Mouse (Mus musculus) gastrocnemius, adult 18-20 months (tissue): ENCODE measurements at regions not wholly inside any gene's neighbourhood (a gene's known extent, or its start where the extent isn't known, plus 50 kb on each side); places are given as distances from the start of the nearest gene placed in this dataset.

Source experiments
- DNase-seq: peaks from one replicate; pipeline ENCODE4 v3.0.0; 2021; ENCODE audit warnings: low spot score

DNA sequence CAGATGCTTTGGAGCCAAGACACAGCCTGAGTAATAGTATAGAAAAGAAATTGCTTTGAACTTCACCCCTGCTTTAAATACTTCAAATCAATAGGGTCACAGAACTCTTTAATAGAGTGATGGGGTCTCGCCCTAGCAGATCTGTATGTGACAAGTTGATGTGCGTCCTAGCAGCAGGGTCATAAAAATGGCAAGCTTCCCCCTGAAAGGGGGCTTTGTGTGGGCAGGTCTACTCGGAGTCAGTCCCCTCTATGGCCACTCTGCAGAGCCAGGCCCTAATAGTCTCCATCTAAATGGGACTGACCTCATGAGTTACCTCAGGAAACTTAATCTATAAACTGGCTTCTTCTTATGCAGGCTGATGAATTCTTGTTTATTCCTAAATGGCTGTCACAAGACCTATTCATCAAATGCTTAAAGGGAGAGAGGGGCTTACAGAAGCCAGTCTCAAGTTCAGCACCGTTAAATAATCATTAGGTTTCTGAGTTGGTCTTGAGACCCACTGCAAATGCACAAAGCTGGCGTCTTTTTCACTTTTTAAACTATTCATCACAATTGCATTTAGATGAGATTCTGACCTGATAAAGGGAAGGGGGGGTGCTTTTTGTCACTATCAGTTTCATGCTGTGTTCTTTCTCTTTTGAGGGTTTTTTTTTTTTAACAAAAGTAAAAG is 457.0 kb upstream of the Fam92a start:
- DNase-seq, result no peak

DNA sequence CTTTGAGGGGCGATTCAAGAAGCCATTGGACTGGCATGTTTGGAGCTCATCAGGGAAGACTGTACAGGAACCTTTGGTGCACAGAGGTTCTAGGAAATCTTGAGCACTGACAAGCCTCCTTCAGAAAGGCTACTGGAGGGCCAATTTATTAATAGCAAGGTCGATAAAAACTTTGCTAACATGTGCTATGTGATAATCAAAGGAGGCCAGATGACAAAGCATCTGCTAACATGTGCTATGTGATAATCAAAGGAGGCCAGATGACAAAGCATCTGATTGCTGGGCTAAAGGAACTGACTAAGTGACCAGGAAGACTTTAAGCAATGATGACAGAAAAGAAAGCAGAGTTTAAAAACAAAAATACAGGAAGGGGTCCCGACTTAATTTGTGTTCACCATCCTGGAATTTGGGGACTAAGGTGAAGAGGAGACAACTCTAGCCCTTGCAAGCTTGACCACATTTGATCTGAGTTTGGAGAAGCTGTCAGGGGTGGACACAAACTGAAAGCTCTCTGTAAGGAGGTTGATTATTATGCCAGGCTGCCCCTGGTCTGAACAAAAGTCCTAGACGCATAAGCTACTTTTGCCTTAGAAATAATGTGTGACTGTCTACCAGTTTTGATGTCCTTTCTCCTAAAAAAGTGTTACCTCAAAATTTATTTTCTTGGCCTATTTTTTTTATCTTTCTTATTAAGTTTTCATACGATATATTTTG is 455.5 kb upstream of the Fam92a start:
- no peak for DNase-seq

DNA sequence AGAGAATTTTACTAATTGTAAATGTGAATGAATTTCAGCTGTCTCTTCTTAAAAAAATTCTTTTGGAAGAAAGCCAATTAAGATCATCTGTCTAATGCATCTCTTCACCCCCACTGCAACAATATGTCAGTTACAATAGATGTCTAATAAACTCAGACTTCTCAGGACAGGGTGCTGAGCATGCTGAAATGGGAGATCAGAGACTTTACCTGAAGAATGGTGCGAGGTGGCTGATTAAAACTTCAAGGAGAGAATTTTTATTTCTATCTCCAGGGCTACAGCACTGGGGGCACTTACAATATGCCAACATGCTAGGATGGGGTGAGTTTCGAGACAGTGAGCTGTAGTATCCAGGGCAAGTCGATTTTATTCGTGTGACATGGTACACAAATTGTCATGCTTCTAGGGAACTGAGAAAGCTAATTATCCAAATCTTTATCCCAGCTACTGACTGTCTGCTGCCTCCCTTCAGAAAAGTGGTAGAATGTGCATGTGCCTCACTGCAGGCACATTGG is 449.0 kb upstream of the Fam92a start:
- no peak for DNase-seq

DNA sequence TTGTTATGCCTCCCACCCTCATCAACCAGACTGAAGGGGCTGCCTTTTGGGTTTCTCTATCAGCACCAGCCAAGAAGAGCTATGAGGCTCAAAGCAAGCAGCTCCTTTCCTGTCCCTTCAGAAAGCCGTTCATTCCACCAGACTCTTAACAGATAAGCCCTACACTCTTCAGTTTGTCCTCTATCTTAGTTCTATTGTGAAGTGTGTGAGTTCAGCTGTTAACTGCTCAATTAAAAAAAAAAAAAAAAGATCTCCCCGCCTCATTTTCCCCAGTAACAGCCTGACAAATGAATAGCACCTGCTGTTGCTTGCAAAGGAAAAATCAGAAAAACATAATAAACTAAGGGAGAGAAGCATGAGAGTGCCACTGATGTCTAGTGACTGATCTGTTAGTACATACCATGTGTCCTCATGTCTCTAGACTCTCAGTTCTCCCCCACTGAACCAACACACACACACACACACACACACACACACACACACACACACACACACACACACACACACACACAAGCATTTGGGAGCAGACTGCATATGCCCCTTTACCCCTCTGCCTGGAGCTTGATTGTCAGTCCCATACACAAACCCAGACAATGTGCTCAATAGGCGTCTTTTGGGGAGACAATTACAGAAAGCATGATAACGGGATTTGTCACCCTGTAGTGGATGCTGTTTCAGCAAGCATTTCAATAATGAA is 448.4 kb upstream of the Fam92a start:
- DNase-seq, result no peak

DNA sequence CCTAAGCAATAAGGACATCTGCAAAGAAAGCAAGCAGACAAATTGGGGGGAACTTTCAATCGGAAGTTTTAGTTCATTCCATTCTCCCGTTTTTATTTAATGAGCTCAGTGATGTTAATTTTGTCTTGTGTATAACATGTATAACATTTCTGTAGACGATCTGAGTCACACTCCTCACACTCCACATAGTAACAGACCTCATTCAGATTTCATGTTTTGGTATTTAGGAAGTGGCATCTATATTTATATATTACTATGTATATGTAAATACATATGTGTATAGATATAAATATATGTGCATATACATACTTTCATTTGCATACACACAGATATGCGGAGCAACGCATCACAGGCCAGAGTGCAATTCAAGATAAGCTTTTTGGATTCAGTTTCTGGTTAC is 444.9 kb upstream of the Fam92a start:
- DNase-seq, result no peak

DNA sequence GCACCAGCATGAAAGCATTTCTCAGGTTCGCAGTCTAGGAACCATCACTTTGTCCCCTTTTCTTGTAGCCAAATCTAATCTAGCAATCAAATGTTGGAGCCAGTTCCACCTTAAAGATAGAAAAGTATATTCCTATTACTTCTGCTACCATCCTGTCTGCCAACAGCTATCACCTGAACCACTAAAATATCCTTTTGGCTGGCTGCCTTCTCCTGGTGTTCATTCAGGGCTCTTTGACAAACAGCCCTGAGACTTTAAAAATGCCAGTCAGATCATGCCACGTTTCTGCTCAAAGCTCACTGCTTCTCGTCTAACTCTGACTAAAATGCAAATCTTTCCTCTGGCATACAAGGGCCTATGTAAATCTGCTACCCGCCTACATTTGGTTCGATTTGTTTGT is 439.7 kb upstream of the Fam92a start:
- no peak for DNase-seq

DNA sequence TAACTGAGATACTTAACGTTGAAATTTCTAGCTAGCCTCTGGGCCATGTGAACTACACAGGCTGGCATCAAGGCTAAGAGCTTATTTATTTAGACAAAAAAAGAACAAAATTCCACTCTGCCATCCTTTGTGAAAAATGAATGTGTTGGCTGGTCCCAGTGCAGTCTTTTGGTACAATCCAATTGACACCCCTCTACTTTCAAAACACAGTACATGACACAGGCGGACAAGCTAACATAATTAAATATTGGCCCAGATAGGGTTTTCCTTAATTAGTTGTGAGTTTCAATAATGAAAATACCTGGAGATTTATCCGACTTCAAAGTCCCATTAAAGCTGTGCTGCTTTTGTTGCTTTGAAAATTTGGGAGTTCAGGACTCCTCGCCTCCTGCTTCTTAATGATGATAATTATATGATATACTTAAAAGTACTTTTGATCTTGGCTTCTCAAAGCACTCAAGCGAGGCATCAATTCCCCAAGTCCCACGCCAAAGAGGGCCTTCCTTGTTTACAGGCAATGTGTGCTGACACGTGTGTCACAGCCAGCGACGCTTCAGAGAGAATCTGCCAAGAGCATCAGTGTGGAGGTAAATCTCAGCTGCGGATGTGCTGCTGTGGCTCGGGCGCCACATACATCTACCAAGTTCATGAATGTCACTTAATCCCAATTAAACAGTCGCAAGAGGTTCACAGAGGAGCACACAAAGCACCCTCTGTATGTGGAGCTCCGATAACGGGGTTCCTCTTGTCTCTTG is 429.5 kb upstream of the Fam92a start:
- DNase-seq, result no peak

DNA sequence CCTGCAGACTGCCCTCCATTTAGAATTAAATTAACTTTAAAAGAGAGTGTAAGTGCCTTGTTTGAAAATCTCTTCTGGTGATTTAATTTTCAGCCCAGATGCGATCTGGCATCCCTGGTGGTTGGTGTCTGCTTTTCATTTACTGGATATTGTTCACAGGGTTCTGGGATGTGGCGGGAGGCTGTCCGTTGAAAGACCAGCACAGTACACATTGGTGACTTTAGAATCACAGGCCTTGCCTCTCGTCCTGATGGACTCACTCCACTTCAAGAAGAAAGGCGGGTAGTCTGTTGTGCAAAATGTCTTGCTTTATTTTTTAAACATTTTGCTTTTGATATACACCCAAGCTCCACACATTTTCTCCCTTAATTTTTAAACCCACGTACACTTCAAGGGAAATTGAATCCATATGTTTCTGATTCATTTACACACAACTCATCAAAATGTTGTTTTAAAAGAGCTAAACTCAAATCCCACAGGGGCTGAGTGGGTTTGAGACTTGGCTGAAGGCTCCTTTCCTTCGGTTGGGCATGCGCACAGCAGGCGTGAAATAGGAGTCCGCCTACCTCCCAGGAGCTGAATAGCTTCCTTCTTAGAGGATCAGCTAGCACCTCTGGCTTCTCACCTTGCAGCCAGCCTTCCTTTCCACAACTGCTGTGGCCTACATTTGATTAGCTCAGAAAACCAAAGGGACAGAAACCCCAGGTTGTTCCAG is 424.1 kb upstream of the Fam92a start:
- DNase-seq, result no peak

DNA sequence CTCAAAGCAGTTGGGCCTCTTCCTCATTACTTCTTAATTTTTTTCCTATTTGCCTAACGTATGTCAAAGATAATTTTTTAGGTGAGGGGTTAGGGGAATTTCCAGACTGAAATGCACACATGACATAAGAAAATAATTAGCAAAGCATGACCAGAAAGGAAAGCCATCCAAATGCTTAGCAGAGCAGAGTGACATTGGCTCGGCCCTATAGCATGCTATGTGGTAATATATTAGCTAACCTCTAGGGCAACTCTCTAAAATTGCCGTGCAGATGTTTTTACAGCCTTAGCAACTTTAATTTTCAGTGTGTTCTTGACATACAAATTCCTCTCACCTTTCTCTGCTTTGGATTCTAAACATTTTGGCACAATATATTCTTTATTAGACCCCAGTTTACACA is 421.2 kb upstream of the Fam92a start:
- no peak for DNase-seq

DNA sequence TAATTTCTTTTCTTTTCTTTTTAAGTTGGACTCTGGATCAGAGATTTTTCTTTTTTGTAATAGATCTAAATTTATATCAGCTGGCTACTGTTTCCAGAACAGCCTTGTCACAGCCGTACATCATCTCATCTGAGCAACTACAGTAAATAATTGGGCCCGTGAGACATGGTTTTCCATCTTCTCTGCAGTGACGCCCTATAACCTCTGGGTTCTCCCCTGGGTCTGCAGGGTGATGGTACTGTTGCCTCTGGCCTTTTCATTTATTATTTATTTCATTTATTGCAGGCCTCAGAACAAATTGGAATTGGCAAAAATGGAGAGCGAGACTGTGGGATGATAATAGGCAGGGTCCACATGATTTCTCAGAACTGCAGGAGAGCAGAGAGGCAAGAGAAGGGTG is 406.3 kb upstream of the Fam92a start:
- DNase-seq, result no peak

DNA sequence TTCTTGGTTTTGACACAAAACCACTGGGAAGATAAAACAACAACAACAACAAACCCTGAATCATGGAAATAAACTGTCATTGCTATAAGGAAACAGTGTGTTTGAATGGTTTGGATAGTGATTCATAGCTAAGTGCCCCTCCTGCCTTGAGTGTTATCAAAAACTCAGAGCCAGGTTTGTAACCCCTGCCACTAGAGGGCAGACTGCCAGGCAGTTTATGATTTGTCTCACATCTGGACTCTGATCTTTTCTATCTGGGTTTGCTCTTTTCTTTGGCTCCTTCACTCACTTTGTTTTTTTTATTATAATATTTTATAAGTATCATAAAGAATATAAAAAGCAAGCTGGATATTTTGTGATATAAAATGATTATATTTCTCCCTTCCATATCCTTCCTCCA is 400.1 kb upstream of the Fam92a start:
- no peak for DNase-seq

DNA sequence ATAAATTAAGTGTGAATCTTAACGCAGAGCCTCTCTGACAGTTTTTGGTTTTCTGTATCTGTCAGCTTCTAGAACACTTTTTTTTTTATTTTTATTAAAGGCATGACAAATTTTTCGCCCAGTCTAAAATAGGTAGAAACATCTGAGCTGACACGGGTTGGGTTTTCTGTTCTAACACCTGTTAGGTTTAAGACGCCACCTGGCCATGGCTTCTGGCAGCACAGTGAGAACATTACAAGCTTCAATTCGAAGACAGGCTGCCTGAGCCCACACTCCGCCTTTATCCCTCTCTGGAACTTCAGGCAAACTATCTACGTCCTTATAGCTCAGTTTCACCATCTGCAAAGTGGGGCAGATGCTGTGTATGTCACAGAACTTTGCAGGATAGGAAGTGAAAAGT is 398.9 kb upstream of the Fam92a start:
- no peak for DNase-seq

DNA sequence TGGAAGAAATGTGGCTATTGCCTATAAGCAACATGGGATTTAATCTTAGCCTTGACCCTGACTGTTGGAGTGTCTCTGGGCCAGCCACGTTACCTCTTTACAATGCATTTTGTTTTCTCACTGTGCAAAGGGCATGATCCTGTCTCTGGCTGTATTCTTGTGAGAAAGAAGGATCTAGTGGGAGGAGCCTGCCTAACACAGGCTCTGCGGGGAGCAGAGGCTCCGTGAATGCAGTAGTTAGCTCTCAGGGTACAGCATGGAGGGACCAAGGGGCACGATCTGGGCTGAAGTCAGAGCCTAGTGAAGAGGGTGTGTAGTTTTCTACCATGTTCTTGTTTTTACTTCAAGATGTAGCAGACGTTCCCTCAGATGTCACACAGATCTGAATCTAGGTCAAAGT is 395.8 kb upstream of the Fam92a start:
- no peak for DNase-seq

DNA sequence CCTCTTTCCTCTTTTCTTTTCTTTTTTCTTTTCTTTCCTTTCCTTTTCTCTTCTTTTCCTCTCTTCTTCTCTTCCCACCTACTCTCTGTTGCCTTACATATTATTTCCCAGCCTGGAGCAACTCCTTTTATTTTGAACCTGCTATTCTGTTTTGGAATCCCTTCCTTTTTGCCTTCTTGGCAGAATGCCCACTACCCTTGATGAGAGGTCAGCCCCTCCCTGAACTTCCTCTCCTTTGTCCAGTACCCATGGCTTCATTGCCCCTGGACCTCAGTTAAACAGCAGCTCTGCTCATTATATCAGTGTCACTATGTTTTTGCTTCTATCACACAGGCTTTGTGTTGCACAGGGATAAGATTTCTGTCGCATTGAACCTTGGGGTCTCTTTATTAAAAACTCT is 391.2 kb upstream of the Fam92a start:
- no peak for DNase-seq

DNA sequence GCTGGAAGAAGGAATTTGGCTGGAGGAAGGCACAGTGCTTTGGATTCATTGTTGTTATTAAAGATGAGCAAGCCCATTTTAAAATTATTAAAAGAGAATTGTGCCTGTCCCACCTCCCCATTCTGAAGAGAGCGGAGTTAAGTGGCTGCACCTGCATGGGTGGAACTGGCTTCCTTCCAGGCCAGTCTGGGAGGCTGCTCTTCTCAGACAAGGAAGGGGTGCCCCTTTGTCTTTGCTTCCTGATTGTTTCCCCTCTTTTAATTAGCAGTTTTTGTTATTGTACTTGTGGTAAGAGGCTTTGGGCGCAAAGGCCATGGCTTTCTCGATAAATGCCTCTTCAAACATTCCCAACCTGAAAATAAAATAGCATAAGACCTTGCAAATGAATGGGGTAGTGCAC is 388.7 kb upstream of the Fam92a start:
- no peak for DNase-seq

DNA sequence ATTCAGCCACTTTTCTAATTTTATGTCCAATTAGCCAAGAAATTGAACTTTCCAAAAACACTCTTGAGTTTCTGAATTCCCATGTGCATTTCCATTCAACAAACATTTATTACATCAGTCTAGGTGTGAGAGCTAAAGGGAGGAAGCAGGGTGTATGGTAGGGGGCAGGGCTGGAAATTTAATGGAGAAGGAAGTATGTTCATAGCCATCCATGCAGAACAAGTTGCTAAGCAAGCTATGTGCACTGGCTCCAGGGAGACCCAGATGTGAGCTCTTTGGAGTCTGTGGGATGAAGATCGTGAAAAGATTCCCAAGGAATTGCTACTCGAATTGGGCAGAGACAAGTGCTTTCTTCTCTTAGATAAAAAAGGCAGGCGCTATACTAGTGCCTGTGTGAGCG is 388.2 kb upstream of the Fam92a start:
- DNase-seq, result no peak

DNA sequence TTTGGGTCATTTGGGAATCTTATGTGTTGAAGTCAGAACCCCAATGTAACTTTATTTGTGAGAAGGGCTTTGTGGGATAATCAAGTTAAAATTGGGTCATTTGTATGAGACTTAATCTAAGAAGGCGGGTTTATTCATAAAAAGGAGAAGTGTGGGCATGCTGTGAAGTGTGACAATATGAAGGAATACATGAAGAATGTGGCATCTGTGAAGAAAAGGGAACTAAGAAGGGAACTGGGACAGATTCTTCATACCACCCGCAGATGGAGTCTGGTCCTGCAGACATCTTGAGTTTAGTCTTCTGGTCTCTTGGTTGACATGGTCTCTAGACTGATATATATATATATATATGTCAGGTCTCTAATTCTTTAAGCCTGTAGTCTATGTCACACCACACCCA is 385.3 kb upstream of the Fam92a start:
- DNase-seq, result no peak

DNA sequence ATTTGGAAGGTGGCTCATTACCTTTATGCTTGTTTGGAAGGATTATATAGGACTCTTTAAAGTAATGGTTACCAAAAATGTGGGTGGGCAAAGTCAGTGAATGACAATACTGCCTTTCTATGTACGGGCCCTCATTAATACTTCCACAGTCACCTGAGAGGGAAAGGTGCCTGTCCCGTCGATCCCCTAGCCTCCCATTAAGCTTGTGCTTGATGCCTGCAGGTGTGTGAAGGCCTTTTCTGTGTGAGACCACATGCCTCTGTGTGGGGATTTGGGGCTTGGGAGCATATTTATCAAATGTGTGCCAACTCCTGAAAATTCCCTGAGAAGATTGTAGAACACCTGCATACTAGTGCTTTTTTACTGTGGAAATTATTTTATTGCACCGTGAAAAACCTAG is 377.4 kb upstream of the Fam92a start:
- no peak for DNase-seq

DNA sequence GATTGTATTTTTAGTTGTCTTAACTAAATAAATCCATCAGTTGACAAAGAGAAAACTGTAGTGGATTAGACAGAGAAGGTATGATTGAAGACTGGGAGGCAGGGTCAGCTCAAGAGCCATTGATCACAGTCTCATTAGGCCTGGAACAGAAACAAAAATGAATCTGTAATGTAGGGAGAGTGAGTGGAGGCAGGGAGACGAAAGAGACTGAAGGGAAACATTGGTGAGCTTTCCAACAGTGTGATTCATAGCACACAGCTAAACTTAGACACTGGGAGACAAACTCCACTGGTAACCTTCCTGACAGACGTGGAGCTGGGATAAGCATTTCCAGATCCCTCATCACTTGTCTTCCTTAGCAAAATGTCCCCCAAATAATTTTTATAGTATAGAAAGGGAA is 372.1 kb upstream of the Fam92a start:
- DNase-seq, result no peak

DNA sequence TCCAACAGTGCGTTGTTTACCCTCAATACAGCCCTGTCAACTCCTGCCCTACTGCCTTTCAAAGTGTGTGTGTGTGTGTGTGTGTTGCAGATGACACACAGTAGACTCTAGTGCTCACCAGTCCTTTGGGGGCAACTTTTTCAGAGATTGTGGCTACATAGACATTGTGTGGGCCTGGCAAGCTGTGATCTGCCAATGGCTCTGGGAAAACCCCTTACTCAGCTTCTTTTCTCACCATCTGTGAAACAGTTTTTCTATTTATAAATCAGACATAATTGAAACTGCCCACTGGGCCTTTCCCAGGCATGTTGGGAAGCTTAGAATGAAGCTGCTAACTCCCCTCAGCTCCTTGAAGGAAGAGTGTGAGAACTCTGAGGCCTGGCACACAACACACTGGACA is 369.7 kb upstream of the Fam92a start:
- no peak for DNase-seq

DNA sequence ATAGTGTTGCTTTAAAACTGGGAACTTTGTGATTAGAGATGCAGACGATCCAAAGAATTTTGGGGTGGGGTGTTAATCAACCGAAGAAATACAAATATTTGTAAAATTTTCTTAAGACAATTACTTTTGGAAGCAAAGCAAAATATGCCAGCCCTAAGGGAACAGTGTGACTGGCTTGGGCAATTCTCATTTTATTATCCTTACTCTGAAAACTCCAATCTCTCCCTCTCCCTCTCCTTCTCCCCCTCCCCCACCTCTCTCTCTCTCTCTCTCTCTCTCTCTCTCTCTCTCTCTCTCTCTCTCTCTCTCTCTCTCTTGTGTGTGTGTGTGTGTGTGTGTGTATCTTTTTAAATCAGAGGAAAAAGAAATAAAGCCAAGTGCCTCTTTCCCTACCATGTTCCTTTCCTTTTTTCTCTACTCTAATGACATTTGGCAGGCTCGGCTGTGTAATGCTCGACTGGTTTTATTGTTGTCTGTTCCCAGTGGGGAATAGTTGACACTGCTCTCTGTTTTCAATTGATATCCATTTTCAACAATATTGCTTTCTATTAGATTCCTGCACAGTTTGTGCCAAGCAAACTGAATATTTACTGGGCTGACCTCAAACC is 367.5 kb upstream of the Fam92a start:
- DNase-seq, result no peak
